Mouse (Mus musculus): ENCODE data around the gene Tango6. TPM values are rescaled to one million over a fixed set of nuclear protein-coding genes. Genes with fewer than 3 reads are reported as not detected.
A peak's percentile ranks its signal among the peaks of the same experiment; 100 is the strongest.

The Tango6 gene
- total and polyA plus RNA-seq, 3 experiments: 4.8 to 10.9 (median 7.9) TPM

DNA sequence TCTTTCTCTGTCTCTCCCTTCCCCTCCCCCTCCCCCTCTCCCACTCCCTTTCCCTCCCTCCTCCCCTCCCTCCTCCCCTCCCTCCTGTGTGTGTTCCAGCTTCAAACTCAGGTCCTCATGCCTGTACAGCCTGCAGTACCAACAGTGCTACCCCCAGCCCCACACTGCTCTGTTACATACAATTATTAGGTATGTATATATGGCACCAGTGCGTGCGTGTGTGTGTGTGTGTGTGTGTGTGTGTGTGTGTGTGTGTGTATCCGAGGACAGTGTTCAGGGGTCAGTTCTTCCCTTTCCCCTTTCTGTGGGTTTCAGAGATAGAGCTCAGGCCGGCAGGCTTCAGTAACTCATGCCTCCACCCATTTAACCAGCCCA lies 134.3 kb downstream of the Tango6 start:
- no peak for DNase-seq

DNA sequence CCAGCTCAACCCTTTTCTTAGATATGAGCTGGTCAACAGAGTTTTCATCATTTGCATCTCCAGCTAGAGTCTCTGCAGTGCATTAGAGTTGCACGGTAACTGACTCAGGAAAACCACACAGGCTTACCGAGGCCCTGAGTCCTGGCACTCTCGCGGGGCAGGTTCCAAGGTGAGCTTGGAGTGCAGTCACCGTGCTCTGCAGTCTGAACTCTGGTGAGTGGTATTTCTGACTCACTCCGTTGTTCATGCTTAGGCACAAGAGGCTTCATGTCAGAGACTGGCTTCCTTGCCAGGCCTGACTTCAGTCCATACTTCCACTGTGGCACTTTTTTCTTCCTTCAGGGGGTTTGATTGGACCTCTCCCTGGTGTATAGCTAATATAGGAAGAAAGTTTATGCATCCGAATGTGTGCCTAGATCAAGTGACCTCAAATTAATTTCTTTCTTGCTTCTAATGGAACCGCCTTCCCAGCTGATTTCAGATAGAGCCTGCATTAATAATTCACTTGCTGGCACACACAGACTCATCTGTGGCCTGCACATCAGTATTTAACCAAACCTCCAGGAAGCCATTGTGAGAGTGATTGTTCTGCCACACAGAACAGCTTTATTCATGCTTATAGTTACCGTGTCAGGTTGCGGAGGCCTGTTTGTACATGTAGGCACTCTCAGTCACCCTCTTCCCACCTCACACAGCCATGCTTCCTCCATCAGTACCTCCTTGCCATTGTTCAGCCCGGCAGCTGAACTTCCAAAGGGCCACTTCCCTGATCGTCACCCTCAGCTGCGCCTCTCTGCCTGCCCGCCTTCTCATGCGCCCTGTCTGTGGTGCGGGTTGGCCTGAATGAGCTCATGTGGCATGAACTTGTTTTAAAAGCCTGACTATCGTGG lies 136.0 kb downstream of the Tango6 start:
- DNase-seq: no peak

DNA sequence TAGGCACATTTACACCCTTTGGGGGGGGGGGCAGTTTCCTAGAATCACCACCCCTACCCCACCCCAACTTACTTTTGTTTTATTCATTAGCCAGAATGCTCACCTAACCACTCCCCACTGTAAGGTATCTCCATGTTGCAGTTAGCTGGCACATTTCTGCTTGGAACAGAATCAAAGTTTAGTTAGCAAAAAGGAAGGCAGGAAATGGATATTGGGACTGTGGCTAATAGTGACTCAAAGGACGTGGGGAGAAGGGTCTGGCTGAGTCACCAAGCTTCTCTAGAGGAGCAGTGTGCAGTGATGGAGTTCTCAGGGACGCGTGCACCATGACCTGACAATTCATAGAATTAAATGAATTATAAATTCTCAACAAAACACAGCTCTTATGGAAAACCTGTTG lies 136.7 kb downstream of the Tango6 start:
- DNase-seq: peak; percentile 36

DNA sequence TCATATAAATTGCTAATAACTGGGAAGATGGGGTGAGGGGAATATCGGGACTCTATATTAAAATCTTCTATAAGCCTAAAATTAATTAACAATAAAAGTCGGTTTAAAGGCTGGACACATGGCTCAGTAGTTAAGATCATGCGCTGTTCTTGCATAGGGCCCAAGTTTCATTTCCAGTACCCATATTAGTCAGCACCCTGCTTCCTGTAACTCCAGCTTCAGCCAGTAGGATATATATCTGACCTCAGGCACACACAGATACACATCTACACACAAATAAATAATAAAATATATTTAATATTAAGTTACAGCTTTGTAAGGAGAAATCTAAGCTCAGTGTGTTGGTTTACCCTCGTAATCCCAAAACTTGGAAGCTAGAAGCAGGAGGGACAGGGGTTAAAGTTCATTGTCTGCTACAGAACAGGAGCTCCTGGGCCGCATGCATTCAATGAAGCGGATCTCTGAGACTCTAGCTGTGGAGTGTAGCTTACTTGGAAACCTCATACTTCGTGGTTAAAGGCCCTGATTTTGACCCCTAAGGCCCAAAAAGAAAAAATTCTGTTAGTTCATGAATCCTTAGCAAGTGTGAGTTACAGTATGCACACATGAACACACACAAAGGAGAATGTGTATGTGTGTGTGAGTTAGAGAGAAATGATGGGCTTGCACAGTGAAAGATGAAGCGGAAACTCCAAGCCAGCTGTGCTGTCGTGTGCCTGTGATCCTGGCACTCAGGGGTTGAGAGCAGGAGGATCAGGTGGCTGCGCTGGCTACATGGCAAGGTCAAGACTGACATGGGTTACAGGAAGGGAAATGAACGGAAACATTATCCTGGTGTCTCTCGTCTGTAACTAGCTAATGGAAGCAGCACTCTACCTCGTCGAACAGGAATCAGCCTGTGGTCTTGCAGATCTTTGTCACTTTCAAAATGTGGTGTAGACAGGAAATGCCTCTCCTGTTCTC lies 138.0 kb downstream of the Tango6 start:
- no peak for DNase-seq

DNA sequence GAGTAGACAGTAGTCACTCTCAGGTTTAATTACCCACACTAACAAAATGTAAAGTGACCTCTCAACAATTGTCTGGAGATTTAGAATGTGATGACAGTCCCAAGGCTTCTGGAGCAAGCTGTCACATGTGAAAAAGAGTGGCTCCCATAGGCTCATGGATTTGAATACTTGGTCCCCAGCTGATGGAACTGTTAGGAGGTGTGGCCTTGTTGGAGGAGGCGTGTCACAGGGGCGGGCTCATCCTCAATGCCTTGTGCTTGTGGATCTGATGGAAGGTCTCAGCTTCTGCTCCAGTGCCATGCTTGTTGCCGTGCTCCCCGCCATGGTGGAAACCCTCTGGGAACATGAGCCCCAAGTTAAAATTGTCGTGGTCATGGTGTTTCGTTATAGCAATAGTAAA lies 146.1 kb downstream of the Tango6 start:
- DNase-seq: no peak

DNA sequence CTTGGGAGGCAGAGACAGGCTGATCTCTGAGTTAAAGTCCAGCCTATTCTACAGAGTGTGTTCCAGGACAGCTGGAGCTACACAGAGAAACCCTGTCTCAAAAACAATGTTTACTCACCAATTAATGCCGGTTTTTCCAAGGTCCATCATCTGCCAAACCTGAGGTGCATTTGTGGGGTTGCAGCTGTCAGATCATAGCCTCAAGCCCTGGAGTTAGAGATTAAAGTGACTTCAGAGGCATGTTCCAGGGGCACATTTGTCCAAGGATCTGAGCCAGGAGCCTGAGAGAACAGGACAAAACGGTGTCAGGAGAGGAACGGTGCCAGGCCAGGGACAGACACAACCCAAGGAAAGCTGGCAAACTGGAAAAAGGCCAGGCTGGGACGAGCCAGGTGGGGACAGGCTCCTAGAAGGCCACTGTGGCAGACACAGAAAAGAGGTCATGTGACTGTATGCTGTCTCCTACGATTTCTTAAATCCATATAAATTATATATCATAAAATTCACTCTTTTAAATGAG lies 146.7 kb downstream of the Tango6 start:
- DNase-seq: no peak

DNA sequence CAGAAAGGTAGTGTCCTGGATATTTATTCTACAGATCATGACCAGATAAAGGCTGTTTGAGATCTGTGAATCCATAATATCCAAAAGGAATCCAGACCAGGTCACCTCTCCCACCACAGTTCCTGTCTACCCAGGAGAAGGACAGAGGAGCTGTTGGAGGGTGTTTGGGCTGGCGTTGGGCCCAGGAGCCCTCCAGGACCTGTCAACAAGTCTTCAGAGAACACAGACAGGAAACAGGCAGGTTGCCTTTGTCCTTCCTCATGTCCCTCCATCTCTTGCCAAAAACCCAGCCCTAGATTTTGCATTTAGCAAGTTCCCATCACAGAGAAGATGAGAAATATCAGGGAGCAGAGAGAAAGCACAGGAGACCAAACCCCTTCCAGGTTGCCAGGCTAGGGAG lies 152.0 kb downstream of the Tango6 start:
- no peak for DNase-seq

DNA sequence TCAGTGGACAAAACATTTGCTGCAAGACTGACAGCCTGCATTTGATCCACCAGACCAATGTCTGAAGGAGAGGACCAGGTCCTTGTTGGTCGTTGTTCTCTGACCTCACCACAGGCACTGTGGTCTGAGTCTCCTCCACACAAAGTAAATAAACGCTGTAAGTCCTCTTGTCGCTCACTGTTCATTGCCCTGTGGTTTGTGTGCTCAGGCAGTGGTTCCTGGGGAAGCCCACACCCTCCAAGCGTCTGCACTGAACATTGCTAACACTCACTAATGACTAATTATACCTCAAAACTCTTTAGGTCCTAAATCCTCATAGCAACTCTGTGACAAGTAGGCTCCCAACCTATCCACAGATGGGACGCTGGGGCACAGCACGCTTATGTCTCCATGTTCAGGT lies 153.7 kb downstream of the Tango6 start:
- DNase-seq: no peak

DNA sequence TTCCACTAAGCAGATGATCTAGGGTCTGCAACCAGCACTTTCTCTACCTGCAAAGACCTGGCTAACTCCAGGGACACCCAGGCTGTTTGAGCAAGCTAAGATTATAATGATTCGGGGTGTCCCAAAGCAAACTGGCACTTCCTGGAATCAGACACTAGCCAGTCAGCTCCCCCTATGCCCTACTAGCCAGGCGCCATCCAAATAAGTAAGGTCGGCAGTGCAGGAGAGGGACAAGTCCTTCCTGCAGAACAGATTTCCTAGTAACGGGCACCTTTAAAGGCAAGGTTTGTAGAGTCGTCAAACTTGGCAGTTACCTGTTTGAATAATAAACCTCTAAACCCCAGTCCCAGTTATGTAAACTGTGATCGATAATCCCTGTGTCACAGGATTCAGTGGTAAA lies 155.9 kb downstream of the Tango6 start:
- no peak for DNase-seq

DNA sequence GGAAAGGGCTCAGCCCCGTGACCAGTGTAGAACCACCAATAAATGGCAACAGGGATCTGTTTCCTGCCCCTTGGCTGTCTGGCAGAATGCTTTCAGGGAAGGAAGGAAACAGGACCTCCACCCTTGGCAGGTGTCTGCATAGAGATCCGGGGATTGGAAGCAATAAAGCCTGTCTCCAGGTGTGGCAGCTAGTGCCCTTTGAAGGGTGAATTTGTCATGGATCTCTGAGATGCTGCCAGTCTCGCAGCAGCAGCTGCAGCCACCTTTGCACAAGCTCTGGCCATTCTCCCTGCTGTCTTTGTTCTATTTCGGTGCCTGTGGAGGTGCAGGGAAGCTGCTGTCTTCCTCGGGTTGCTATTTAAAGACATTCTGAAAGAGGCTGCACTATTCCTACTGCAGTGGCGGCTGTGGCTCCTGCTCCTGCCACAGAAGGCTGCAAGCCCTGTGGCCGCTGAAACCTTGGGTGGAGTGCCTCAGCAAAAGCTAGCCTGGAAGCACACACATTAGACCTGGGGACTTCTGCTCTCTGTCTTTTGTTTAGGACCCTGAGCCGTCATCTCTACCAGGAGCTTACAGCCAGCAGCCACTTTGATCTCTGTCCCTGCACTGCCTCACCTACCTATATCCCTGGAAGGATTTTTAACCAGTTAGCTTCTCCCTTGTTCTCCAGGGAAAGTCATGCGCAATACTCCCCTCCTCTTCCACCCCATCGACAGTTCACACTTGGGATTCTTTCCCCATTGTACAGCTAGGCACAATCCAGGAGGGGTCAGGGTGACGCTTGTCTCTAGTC lies 156.5 kb downstream of the Tango6 start:
- peak; percentile 21 for DNase-seq

DNA sequence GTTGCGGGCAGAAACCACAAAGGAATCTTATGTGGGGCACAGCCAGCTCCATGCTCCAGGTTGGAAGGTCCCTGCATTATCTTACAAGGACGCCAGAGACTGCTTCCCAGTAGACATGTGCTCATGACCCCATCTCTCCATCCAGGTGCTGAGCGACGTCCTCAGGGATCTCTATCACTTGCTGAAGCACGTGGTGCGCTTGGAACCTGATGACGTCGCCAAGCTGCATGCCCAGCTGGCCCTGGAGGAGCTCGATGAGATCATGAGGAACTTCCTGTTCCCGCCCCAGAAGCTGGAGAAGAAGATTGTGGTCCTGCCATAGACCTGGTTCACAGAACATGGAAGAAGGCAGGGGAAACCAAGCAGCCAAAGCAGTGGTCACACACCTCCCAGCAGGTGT lies 167.2 kb downstream of the Tango6 start:
- no peak for DNase-seq

DNA sequence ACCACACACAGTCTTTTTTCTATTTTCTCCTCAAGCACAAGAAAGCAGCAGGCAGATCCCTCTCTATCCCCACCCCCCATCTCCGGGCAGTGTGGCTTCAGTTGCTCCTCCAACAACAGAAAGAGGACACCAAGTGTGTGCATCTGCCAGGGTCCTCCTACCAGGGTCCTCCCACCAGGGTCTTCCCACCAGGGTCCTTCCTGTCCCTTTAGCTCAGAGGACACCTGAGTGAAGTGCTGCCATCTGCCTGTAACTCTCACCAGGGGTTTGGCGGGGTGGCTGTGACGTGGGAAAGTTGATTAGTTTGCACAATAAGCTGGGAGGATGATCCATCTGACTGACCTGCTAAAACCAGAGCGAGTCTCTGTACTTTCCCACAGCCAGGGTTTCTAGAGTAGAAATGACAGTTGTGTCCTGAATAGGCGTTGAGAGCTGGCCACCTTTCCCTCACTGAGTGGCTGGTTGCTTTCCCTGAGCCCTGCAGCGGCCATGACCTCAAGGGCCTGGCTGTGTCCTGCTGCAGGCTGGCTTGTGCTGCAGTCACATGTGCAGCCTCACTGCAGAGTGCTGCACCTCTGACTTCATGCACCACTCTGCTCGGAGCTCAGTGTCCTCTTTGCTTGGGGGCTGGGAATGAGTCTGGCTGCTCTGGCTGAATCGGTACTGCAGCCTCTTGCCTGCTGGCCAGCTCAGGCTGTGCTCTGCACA lies 171.8 kb downstream of the Tango6 start:
- peak; percentile 44 for DNase-seq

DNA sequence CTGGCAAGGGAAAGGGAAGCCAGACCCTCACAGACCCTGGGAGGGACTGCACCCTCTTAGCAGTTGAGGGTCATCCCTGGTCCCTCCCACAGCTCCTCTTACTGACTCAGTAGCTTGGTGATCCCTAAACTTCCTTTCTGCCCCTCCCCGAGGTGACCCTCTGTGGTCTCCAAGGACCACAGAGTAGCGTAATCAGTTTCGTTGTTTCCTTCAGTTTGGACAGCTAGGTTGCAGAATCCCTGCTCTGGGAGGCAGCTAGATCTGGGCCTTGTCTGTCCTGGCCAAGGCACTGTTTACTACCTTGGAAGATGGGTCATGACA lies 172.3 kb downstream of the Tango6 start:
- peak; percentile 50 for DNase-seq

DNA sequence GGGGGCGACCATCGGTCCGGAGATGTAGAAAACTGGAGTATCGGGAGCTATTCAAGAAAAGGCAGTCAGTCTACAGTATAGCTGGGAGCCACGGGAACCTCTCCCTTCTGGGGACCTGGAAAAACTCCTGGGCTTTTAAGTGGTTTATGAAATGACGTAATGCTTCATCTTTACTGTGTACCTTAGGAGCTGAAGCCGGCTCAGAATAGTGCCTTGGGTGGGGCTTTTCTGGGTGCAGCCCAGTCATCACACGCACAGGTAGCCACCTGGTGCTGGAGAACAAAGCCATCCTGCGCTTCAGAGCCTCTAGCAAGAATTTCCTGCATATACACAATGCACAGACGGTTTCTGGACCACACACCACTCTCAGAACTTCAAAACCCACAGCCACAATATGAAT lies 180.0 kb downstream of the Tango6 start:
- DNase-seq: no peak

DNA sequence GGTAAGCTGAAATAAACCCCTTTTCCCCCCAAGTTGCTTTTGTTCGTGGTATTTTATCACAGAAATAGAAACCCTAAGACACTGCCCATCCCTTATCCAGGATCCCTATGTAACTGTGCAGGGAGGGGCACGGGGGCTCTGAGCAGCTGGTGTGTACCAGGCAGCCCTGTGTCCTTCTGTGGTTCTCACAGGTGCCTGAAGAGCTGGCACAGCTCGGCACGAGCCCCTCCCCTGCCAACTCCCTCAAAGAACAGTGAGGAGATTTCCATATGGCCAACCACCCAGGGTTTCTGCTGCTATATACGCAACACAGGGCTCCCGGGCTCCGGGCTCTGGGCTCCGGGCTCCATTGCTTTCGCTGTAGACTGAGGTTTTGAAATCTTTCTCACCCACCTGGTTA lies 182.5 kb downstream of the Tango6 start:
- no peak for DNase-seq

DNA sequence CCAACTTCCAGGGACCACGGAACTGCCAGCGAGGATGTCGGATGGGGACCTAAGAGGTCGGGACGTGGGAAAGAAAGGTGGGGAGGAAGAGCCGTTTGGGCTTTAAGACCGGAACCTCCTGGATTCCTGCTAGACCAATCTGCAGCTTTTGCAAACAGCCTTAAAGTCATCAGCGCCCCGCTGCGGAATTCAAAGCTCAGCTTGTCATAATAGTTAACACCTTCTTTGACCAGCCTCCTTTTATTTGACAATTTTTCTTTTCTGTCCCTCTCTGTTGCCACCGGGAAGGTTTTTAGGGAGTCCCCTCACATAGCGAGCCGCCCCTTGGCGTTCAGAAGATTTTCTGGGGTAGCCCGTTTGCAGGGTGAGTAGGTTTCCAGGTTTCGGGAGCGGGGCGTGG lies 187.2 kb downstream of the Tango6 start, which contains the start of gene Has3:
Gene Has3 (plus strand): TSS at position 192 of the 400 bp plus-strand sequence.
- no peak for DNase-seq

DNA sequence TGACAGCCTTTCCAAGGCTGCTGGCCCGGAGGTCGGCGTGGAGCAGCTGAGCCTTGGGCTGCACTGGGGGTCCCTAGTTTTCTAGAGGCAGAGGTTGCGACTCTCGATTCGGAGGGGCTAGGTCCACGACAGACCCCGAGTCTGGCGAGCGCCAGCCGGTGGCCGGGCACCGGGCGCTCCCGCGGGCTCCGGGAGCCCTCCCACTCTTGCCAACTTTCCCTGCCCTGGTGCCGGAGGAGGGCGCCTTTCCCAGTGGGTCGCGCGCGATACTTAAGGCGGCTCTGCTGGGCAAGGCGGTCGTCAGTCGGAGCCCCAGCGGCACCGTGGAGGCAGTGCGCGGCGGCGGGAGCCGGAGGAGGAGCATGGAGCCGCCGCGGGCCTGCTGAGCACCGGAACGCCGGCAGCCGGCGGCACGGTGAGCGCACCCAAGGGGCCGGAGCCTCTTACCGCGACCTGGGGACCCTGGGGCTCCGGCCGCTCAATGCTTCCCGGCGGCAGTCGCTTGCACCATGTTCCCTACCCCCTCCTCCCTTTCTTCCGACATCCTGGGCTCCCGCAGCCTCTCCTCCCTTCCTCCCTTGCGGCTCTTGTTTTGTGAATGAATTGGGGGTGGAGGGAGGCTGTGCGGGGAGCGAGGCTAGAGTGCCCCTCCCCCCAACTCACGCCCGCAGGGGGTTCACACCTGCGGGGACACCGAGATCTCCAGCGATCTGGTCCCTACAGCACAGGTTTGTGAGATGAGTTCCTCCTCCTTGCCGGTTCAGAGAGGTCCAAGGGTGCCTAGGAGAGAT lies 187.9 kb downstream of the Tango6 start:
- peak; percentile 80 for DNase-seq

DNA sequence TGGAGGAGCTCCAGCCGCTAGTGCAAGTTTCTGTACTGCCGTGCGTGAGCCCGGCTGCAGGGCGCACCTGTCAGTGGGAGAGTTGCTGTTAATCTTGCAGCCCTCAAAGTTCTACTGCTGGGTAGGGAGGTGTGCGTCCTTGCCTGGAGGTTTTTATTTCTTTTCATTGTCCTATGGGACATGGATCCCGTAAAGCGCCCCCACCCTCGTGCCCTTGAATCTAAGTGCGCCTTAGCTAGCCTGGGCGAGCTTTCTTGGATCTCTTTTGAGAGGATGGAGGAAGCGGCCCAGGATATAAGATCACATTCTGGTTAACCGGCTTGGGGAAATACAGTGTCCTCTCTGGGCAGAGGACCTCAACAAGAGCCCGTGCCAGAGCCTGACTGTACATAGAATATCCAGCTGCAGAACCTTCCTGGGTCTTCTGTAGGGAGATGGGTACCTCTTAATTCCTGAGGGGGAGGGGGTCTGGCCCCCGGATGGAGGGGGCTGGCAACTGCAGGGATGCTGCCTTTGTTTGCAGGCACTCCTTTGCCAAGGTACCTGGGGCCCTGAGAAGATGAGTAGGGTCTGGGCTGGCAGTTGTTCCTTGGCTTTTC lies 188.6 kb downstream of the Tango6 start:
- DNase-seq: peak; percentile 31

DNA sequence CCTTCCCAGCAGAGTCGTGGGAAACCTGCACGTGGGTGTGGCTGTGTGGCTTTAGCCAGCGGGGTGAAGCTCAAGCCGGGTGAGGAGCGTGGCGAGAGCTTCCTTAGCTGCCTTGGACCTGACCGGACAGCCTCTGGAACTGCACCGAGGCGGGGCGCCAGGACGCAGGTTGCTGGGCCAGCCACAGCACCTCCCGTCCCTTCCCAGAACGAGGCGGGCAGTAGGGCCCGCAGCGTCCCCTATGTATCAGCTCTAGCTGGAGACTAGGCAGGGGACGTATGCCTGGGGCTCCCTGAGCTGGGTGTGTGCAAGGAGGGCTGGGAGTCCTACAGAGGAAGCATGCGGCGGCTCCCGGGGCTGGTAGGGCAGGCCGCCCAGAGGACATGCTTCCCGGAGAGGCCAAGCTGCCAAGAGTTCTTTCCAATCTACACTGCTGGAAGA lies 189.1 kb downstream of the Tango6 start:
- DNase-seq: peak; percentile 76

DNA sequence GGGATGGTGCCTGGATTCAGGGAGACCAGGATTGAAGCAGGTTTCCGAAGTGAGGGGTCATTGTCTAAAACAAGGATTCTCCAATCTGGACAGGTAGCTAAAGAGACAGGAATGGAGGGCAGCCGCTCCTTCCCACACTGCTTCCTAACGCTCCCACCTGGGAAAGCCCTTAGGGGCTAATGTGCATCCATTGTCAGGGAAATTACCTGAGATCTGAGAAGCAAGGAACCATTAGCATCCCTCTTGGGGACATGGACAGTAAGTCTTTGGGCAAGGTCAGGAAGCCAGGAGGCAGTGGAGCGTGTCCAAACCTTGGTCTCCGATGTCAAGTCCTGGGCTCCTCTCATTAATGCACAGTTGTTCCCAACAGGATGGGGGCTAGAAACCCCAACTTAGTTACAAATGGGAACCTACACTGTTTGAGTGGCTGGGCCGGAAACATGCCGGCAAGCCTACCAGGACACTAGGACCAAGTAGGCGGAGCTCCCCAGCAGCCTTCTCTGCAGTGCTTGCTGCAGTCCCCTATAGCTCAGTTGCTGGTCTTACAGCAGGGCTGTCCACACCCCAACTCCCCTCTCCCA lies 189.7 kb downstream of the Tango6 start:
- no peak for DNase-seq

Data from adrenal gland, adult 2 months (tissue).